Mouse (Mus musculus) adipocyte (in vitro differentiated cells): ENCODE data around the gene Crhr1.
"Not testable (repeated sequence)": the region's sequence is repeated elsewhere in the genome, so short reads cannot be mapped to it uniquely, and the experiment has no call there.

Experiments
- DNase-seq: peaks from one replicate; pipeline ENCODE4 v3.0.0-alpha.2; 2016; ENCODE audit warnings: low spot score

Crhr1 gene

GRCm38 (mm10) chr11:104195791-104196190 lies 63.1 kb downstream of the Crhr1 start:
- DNase-seq = peak; percentile 82

GRCm38 (mm10) chr11:104197861-104198260 lies 65.2 kb downstream of the Crhr1 start:
- peak; percentile 8 for DNase-seq

DNA sequence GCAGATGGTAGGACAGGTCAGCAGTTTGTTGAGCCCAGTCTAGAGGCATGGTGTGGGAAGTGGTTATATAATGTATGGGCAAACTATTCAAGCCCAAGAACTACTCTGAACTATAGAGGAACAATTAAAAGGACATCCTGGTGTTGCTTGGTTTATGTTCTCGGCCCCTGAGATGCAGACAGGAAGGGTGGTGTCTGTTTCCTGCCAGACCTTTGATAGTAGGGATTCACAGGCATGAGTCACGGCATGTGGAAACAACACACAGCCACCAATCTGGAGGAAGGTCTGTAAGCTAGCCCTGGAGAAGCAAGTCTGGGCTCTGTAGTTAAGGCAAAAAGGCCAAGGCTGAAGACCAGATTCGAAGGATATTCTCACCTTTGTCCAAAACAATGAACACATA lies 70.6 kb downstream of the Crhr1 start:
- no peak for DNase-seq

GRCm38 (mm10) chr11:104206573-104206972 lies 73.9 kb downstream of the Crhr1 start:
- no peak for DNase-seq

GRCm38 (mm10) chr11:104209041-104209440 lies 76.4 kb downstream of the Crhr1 start:
- DNase-seq = no peak

- no peak for DNase-seq
These were observed 78.6 kb downstream of the Crhr1 start for GRCm38 (mm10) chr11:104211251-104211650.

GRCm38 (mm10) chr11:104214128-104214527 lies 81.5 kb downstream of the Crhr1 start:
- DNase-seq = not testable (repeated sequence)

DNA sequence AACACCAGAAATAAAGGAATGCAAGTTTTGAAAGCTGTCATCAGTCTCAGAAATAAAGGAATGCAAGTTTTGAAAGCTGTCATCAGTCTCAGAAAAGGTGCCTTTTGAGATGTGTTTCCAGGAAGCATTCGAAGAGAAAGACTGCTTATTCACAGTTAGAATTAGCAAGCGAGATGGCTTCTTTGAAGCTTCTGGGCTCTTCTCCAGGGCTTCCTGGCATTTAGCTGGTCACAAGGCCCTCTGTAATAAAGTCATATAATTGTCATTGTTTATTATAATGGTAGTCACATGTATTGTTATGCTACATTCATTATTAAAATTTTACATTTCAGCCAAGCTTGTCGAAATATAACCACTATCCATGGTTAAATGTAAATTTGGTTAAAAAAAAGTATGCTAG lies 85.4 kb downstream of the Crhr1 start:
- peak; percentile 10 for DNase-seq

DNA sequence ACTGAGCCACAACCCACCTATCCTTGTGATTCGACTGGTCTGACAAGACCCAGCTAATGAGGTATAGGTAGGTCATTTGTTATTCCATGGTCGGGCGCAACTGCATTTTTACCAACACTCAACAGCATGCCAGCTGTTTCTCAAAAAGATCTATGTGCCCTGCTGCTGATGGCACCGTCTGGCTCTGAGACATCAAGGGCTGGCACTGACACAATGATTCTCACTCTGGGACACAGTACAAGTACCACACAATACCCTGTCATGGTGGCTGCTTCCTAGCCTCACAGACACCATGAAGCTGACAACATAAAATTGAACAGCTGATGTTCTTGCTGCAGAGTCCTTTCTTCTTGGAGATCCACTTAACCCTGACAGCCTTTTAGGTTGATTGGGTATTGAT lies 87.6 kb downstream of the Crhr1 start:
- DNase-seq = no peak

DNA sequence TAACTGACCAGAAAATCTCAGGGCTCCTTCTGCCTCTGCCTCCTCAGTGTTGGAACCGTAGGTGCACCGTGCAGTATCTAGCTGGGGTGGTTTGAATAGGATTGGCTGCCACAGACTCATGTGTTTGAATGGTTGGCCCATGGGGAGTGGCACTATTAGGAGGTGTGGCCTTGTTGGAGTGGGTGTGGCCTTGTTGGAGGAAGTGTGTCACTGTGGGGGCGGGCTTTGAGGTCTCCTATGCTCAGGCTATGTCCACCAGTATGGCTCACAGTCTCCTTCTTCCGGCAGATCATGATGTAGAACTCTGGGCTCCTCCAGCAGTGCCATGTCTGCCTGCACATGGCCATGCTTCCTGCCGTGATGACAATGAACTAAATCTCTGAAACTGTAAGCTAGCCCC lies 89.1 kb downstream of the Crhr1 start:
- DNase-seq = no peak

GRCm38 (mm10) chr11:104223301-104223700 lies 90.6 kb downstream of the Crhr1 start:
- DNase-seq = no peak
